Mouse (Mus musculus) stomach, postnatal 0 days (tissue): ENCODE measurements at regions not wholly inside any gene's neighbourhood (a gene's known extent, or its start where the extent isn't known, plus 50 kb on each side); places are given as distances from the start of the nearest gene placed in this dataset.

Experiments
- ATAC-seq: fragments of 200-750 bp; cut with Nextera tagmentation; 2 replicates; pipeline ENCODE4 v1.8.0; 2017; ENCODE audit not compliant: low FRiP score, low TSS enrichment
- DNase-seq: peaks from one replicate; pipeline ENCODE4 v3.0.0-alpha.2; 2016; ENCODE audit warnings: low spot score
- H3K27ac ChIP-seq: fragments of 300-500 bp; sonication (generic); replicated peaks from 2 replicates; pipeline ENCODE4 v1.5.1; 2014; ENCODE audit warnings: mild to moderate bottlenecking, control low read depth
- H3K27me3 ChIP-seq: fragments of 300-500 bp; sonication (generic); 2 replicates; pipeline ENCODE4 v1.6.1; 2014; ENCODE audit warnings: low read length; ENCODE audit not compliant: control insufficient read depth, insufficient read depth
- H3K36me3 ChIP-seq: fragments of 300-500 bp; sonication (generic); 2 replicates; pipeline ENCODE4 v1.6.1; 2014; ENCODE audit warnings: low read length, mixed read lengths; ENCODE audit not compliant: control insufficient read depth, insufficient read depth
- H3K4me1 ChIP-seq: fragments of 300-500 bp; sonication (generic); replicated peaks from 2 replicates; pipeline ENCODE4 v1.6.1; 2014; ENCODE audit warnings: antibody characterized with exemption; ENCODE audit not compliant: control insufficient read depth, insufficient read depth
- H3K4me2 ChIP-seq: fragments of 300-500 bp; sonication (generic); replicated peaks from 2 replicates; pipeline ENCODE4 v1.6.1; 2014; ENCODE audit warnings: low read depth, mild to moderate bottlenecking, control low read depth, moderate library complexity
- H3K4me3 ChIP-seq: fragments of 300-500 bp; sonication (generic); 2 replicates; pipeline ENCODE4 v1.5.1; 2014; ENCODE audit warnings: low read depth, low read length, control low read depth
- H3K9ac ChIP-seq: fragments of 300-500 bp; sonication (generic); 2 replicates; pipeline ENCODE4 v1.6.1; 2014; ENCODE audit warnings: mild to moderate bottlenecking, low read length, control low read depth, mixed read lengths
- H3K9me3 ChIP-seq: fragments of 300-500 bp; sonication (generic); 2 replicates; pipeline ENCODE4 v1.6.1; 2016; ENCODE audit warnings: low read length; ENCODE audit not compliant: control insufficient read depth
- CTCF ChIP-seq: IDR thresholded peaks from 2 replicates; pipeline ENCODE4 v1.5.1; 2016; ENCODE audit warnings: antibody characterized with exemption, low read depth, mild to moderate bottlenecking, moderate library complexity
- EP300 ChIP-seq: optimal IDR thresholded peaks from 2 replicates; pipeline ENCODE3; 2016; ENCODE audit warnings: antibody characterized with exemption
- WGBS: fragments of 180-500 bp; shearing (Covaris S2); extraction: QIAGEN DNeasy Blood & Tissue Kit; methylation state at CpG from one replicate; pipeline ENCODE4 v1.1.7; 2014; 5-methylcytosine and 5-hydroxymethylcytosine counted together

DNA sequence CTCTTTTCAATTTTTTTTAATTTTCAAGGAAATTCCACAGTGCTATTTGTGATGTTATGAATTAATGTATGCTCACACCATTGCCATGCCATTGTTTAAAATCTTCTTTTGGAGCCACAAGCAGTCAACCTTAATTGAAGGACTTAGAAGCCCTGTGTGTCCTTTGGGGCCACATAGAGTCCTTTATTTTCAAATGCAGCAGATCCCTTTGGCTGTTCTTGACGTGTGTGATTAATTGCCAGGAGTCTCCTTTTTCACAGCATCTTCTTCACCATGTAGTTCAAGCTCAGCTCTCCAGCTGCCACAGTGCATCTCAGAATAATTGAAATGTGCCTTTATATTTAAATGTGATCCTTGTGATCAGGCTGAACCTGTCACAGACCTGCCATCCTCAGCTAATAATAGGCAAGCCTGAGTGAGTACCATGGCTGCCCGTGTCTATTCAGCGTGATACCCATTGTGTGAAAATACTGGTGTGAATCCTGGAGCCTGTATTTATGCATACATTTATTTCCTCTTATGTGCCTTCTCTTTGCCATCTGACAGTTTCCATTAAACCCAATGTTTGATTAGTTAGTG, 114.4 kb upstream of the Ndst4 start:
- no peak overlapping the region for H3K4me3 ChIP-seq
- TF ChIP-seq CTCF (no peak), EP300 (no peak)
- H3K9ac ChIP-seq = no peak overlapping the region
- 70% methylated on average over 3 of the region's 3 CpGs for WGBS
- ATAC-seq = no peak
- no peaks in the 10 kb centered on the region for H3K4me1 ChIP-seq
- H3K4me2 ChIP-seq = no peak overlapping the region
- no peak overlapping the region for H3K27ac ChIP-seq
- H3K36me3 ChIP-seq = no peaks in the 10 kb centered on the region
- no peak for DNase-seq
- no peaks in the 10 kb centered on the region for H3K27me3 ChIP-seq
- H3K9me3 ChIP-seq = no peaks in the 10 kb centered on the region

DNA sequence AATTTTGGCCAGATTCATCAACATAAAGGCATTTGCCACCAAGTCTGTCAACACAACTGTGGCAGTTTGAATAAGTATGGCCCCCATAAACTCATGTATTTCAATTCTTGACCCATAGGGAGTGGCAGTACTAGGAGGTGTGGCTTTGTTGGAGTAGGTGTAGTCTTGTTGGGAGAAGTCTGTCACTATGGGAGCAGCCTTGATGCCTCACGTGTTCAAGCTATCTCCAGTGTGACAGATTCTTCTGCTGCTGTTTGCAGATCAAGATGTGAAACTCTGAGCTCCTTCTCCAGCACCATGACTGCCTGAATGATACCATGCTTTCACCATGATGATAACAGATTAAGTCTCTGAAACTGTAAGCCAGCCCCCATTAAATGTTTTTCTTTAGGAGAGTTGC, 97.2 kb upstream of the Ndst4 start:
- Histone ChIP-seq H3K9me3 (no peaks in the 10 kb centered on the region), H3K9ac (no peak overlapping the region), H3K4me2 (no peak overlapping the region), H3K27me3 (no peaks in the 10 kb centered on the region), H3K4me1 (no peaks in the 10 kb centered on the region), H3K36me3 (no peaks in the 10 kb centered on the region), H3K4me3 (no peak overlapping the region), H3K27ac (no peak overlapping the region)
- no peak for ATAC-seq
- 74% methylated on average over 1 of the region's 1 CpGs for WGBS
- no peak for DNase-seq
- TF ChIP-seq EP300 (no peak), CTCF (no peak)

DNA sequence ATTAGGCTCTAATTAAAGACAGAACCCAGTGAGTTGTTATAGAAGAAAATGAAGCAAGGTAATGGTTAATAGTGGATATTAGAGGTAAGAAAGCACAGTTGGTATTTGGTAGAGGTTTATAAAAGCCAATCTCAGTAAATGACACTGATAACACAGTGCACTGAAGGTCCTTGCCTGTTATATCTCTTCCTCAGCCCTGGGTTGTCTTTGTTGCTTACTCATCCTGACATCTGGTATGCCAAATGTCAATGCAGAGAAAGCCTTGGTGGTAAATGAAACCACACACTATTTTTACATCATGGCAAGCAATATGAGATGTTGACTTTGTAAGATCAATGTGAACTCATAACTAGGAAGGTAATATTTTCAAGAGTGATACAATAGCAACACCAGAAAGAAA, 76.8 kb upstream of the Ndst4 start:
- no peak overlapping the region for H3K4me2 ChIP-seq
- ATAC-seq (no peak), DNase-seq (no peak)
- TF ChIP-seq CTCF (no peak), EP300 (no peak)
- H3K9ac ChIP-seq = no peak overlapping the region
- no peak overlapping the region for H3K4me3 ChIP-seq
- no peaks in the 10 kb centered on the region for H3K36me3 ChIP-seq
- H3K27ac ChIP-seq = no peak overlapping the region
- no peaks in the 10 kb centered on the region for H3K9me3 ChIP-seq
- no peaks in the 10 kb centered on the region for H3K27me3 ChIP-seq
- H3K4me1 ChIP-seq = no peaks in the 10 kb centered on the region

DNA sequence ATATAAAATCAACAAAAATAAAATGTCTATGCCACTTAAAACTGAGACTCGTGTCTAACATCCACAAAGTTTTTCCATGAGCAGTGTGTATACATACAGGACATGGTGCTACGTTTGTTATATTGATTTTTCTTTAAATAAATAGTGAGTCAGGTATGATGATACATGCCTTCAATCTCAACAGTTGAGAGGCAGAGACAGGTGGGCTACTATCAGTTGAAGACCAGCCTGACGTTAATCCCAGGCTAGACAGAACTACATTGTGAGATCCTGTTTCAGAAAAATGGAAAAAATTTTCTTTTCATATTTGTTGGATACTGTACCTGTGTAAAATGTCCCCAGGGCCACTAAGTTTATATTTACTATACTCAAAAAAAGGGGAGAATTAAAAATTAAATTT, 66.5 kb upstream of the Ndst4 start:
- Histone ChIP-seq H3K27ac (no peak overlapping the region), H3K36me3 (no peaks in the 10 kb centered on the region), H3K9me3 (no peaks in the 10 kb centered on the region), H3K27me3 (no peaks in the 10 kb centered on the region), H3K4me2 (no peak overlapping the region), H3K9ac (no peak overlapping the region), H3K4me3 (no peak overlapping the region), H3K4me1 (no peaks in the 10 kb centered on the region)
- DNase-seq = no peak
- WGBS = 34% methylated on average over 3 of the region's 3 CpGs
- no peak for ATAC-seq
- TF ChIP-seq CTCF (no peak), EP300 (no peak)

DNA sequence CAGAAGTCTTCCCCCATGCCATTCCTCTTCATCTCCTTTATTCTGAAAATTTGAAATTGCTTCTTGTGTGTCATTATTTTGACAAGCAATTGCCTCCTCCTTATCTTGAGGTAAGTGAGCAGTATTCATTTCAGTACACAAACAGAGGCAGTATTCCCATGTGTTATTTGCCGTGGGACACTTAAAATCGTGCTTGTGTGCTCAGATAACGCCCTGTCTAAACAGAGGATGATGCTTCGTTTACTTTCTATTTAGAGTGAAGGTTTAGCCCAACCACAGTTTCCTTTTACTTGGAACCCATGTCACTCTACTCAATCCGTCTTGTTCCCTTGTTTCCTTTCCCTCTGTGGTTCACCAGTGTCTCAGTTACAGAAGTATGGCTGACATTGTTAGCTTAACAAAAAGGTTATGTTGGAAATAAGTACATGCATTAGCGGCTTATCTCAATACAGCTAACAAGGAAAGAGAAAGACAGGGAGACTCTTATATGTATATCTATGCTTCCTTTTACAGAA, 65.6 kb upstream of the Ndst4 start:
- DNase-seq (no peak), ATAC-seq (no peak)
- H3K27ac ChIP-seq = no peak overlapping the region
- H3K4me1 ChIP-seq = no peaks in the 10 kb centered on the region
- no peaks in the 10 kb centered on the region for H3K9me3 ChIP-seq
- no peak overlapping the region for H3K4me2 ChIP-seq
- no peaks in the 10 kb centered on the region for H3K36me3 ChIP-seq
- H3K27me3 ChIP-seq = no peaks in the 10 kb centered on the region
- no peak for TF ChIP-seq EP300
- no peak for TF ChIP-seq CTCF
- H3K9ac ChIP-seq = no peak overlapping the region
- WGBS = 10% methylated on average over 6 of the region's 6 CpGs
- H3K4me3 ChIP-seq = no peak overlapping the region
